ENCODE assay signal across 8 mouse cellular contexts in genomic region chr16:92761968-92762521, GRCm38 (mm10).
DNase-seq lines count a peak whose midpoint lies in the region; ATAC-seq lines count a peak whose summit lies in the region.

No protein-coding gene starts in this region.

- H3K4me2 ChIP-seq in hindbrain, embryonic 14.5 days (replicated peaks) = no peak overlapping the region

- no peaks in the 10 kb centered on the region for H3K36me3 ChIP-seq in hindbrain, embryonic 14.5 days (replicated peaks; ENCODE audit: control insufficient read depth, insufficient read depth)

- intact Hi-C loops in left cerebral cortex, postnatal 14 days (cut with DNase I) = no loop called here

- H3K4me3 ChIP-seq in hindbrain, embryonic 14.5 days (replicated peaks; ENCODE audit: low read length) = no peak overlapping the region

- no peak overlapping the region for H3K27ac ChIP-seq in hindbrain, embryonic 14.5 days

- 79% methylated on average over 15 of the region's 15 CpGs for WGBS in hindbrain, embryonic 14.5 days

- no peaks in the 10 kb centered on the region for H3K9me3 ChIP-seq in hindbrain, embryonic 14.5 days (ENCODE audit: control insufficient read depth, low read length)

- no peaks in the 10 kb centered on the region for H3K4me1 ChIP-seq in hindbrain, embryonic 14.5 days (replicated peaks; ENCODE audit: control insufficient read depth, insufficient read depth, low read length)

- no peak for DNase-seq in cerebellum, postnatal 4 days (ENCODE audit: low spot score in 2 of 2)
- DNase-seq in left cerebral cortex, postnatal 14 days (ENCODE audit: low spot score in 2 of 2) = peak; percentile 15 to 35
- DNase-seq in left cerebral cortex, adult 11 months (ENCODE audit: low spot score) = no peak
- peak; percentile 33 to 57 for DNase-seq in cerebellum, postnatal 25 days
- DNase-seq in lung, postnatal 14 days = peak; percentile 34
- no peak for DNase-seq in hindbrain, embryonic 14.5 days (ENCODE audit: low spot score)
- no peak for DNase-seq in right cerebral cortex, postnatal 14 days

- no peaks in the 10 kb centered on the region for H3K27me3 ChIP-seq in hindbrain, embryonic 14.5 days (ENCODE audit: control insufficient read depth, insufficient read depth, low read length)

- ATAC-seq in cerebellum, adult (ENCODE audit: insufficient number of reproducible peaks, low FRiP score, low TSS enrichment) = peak; percentile 59
- ATAC-seq in hindbrain, embryonic 14.5 days (ENCODE audit: low FRiP score) = no peak

- H3K9ac ChIP-seq in hindbrain, embryonic 14.5 days = no peak overlapping the region

Comparison
In these comparisons a context has a peak if more than half of its experiments do, and no peak if none do; other contexts are left out.
1. DNase-seq: peak in left cerebral cortex, postnatal 14 days (2 of 2), cerebellum, postnatal 25 days (2 of 2) and lung, postnatal 14 days (single experiment); none in cerebellum, postnatal 4 days (0 of 2), left cerebral cortex, adult 11 months (single experiment), hindbrain, embryonic 14.5 days (single experiment) and right cerebral cortex, postnatal 14 days (single experiment).